Mouse (Mus musculus): ENCODE results near the gene Ppara. TPM values are rescaled to one million over a fixed set of nuclear protein-coding genes. Genes with fewer than 3 reads are reported as not detected.
"Not testable (repeated sequence)": the region's sequence is repeated elsewhere in the genome, so short reads cannot be mapped to it uniquely, and the experiment has no call there.

Ppara gene
- polyA plus RNA-seq, 1 experiment from 2014 or later: 2.9 TPM

GRCm38 (mm10) chr15:85772146-85772740, 37.5 kb downstream of the Ppara start:
- Histone ChIP-seq H3K9me3 (ENCODE audit: control insufficient read depth, low read length) (no peaks in the 10 kb centered on the region), H3K4me2 (ENCODE audit: low read length) (no peak overlapping the region), H3K4me1 (ENCODE audit: control insufficient read depth, insufficient read depth, low read depth, low read length) (no peaks in the 10 kb centered on the region), H3K36me3 (ENCODE audit: control insufficient read depth, insufficient read depth, low read length) (no peaks in the 10 kb centered on the region), H3K27me3 (replicated peaks; ENCODE audit: control insufficient read depth, insufficient read depth, low read length) (no peaks in the 10 kb centered on the region), H3K4me3 (ENCODE audit: low read length) (no peak overlapping the region), H3K9ac (ENCODE audit: low read depth, low read length) (no peak overlapping the region), H3K27ac (ENCODE audit: low read depth, low read length) (no peak overlapping the region)
- no peak for ATAC-seq
- 83% methylated on average over 11 of the region's 11 CpGs for WGBS

- 91% methylated on average over 9 of the region's 9 CpGs for WGBS
- H3K9me3 ChIP-seq (ENCODE audit: control insufficient read depth, low read length): no peaks in the 10 kb centered on the region
- no peaks in the 10 kb centered on the region for H3K27me3 ChIP-seq (replicated peaks; ENCODE audit: control insufficient read depth, insufficient read depth, low read length)
- H3K36me3 ChIP-seq (ENCODE audit: control insufficient read depth, insufficient read depth, low read length): no peaks in the 10 kb centered on the region
- no peak overlapping the region for H3K27ac ChIP-seq (ENCODE audit: low read depth, low read length)
- H3K9ac ChIP-seq (ENCODE audit: low read depth, low read length): no peak overlapping the region
- no peak overlapping the region for H3K4me3 ChIP-seq (ENCODE audit: low read length)
- no peak overlapping the region for H3K4me2 ChIP-seq (ENCODE audit: low read length)
- no peak for ATAC-seq
- no peaks in the 10 kb centered on the region for H3K4me1 ChIP-seq (ENCODE audit: control insufficient read depth, insufficient read depth, low read depth, low read length)
Measured at GRCm38 (mm10) chr15:85774419-85774818, 39.6 kb downstream of the Ppara start.

GRCm38 (mm10) chr15:85775001-85775400, 40.2 kb downstream of the Ppara start:
- Histone ChIP-seq H3K9me3 (ENCODE audit: control insufficient read depth, low read length) (no peaks in the 10 kb centered on the region), H3K27ac (ENCODE audit: low read depth, low read length) (no peak overlapping the region), H3K4me2 (ENCODE audit: low read length) (no peak overlapping the region), H3K27me3 (replicated peaks; ENCODE audit: control insufficient read depth, insufficient read depth, low read length) (no peaks in the 10 kb centered on the region), H3K4me1 (ENCODE audit: control insufficient read depth, insufficient read depth, low read depth, low read length) (no peaks in the 10 kb centered on the region), H3K4me3 (ENCODE audit: low read length) (no peak overlapping the region), H3K9ac (ENCODE audit: low read depth, low read length) (no peak overlapping the region), H3K36me3 (ENCODE audit: control insufficient read depth, insufficient read depth, low read length) (no peaks in the 10 kb centered on the region)
- no peak for ATAC-seq
- 87% methylated on average over 7 of the region's 7 CpGs for WGBS

- H3K9me3 ChIP-seq (ENCODE audit: control insufficient read depth, low read length): no peaks in the 10 kb centered on the region
- no peak overlapping the region for H3K9ac ChIP-seq (ENCODE audit: low read depth, low read length)
- no peak overlapping the region for H3K4me3 ChIP-seq (ENCODE audit: low read length)
- 81% methylated on average over 2 of the region's 2 CpGs for WGBS
- no peak overlapping the region for H3K4me2 ChIP-seq (ENCODE audit: low read length)
- H3K36me3 ChIP-seq (ENCODE audit: control insufficient read depth, insufficient read depth, low read length): no peaks in the 10 kb centered on the region
- no peaks in the 10 kb centered on the region for H3K4me1 ChIP-seq (ENCODE audit: control insufficient read depth, insufficient read depth, low read depth, low read length)
- no peak overlapping the region for H3K27ac ChIP-seq (ENCODE audit: low read depth, low read length)
- H3K27me3 ChIP-seq (replicated peaks; ENCODE audit: control insufficient read depth, insufficient read depth, low read length): no peaks in the 10 kb centered on the region
- ATAC-seq: no peak
Measured at GRCm38 (mm10) chr15:85776241-85776640, 41.5 kb downstream of the Ppara start.

- H3K9ac ChIP-seq (ENCODE audit: low read depth, low read length): no peak overlapping the region
- H3K27ac ChIP-seq (ENCODE audit: low read depth, low read length): no peak overlapping the region
- H3K9me3 ChIP-seq (ENCODE audit: control insufficient read depth, low read length): no peaks in the 10 kb centered on the region
- no peak overlapping the region for H3K4me3 ChIP-seq (ENCODE audit: low read length)
- H3K4me1 ChIP-seq (ENCODE audit: control insufficient read depth, insufficient read depth, low read depth, low read length): no peaks in the 10 kb centered on the region
- WGBS: 72% methylated on average over 5 of the region's 5 CpGs
- H3K36me3 ChIP-seq (ENCODE audit: control insufficient read depth, insufficient read depth, low read length): no peaks in the 10 kb centered on the region
- H3K4me2 ChIP-seq (ENCODE audit: low read length): no peak overlapping the region
- no peak for ATAC-seq
- H3K27me3 ChIP-seq (replicated peaks; ENCODE audit: control insufficient read depth, insufficient read depth, low read length): no peaks in the 10 kb centered on the region
Measured at GRCm38 (mm10) chr15:85776771-85777170, 42.0 kb downstream of the Ppara start.

GRCm38 (mm10) chr15:85778891-85779290, 44.1 kb downstream of the Ppara start:
- not testable (repeated sequence) for H3K9me3 ChIP-seq (ENCODE audit: control insufficient read depth, low read length); ATAC-seq; H3K9ac ChIP-seq (ENCODE audit: low read depth, low read length); H3K4me3 ChIP-seq (ENCODE audit: low read length); H3K27me3 ChIP-seq (replicated peaks; ENCODE audit: control insufficient read depth, insufficient read depth, low read length); H3K4me2 ChIP-seq (ENCODE audit: low read length); H3K27ac ChIP-seq (ENCODE audit: low read depth, low read length); H3K36me3 ChIP-seq (ENCODE audit: control insufficient read depth, insufficient read depth, low read length); H3K4me1 ChIP-seq (ENCODE audit: control insufficient read depth, insufficient read depth, low read depth, low read length)
- 90% methylated on average over 6 of the region's 6 CpGs for WGBS

GRCm38 (mm10) chr15:85783146-85783545, 48.4 kb downstream of the Ppara start:
- no peaks in the 10 kb centered on the region for H3K4me1 ChIP-seq (ENCODE audit: control insufficient read depth, insufficient read depth, low read depth, low read length)
- no peak overlapping the region for H3K4me3 ChIP-seq (ENCODE audit: low read length)
- no peak overlapping the region for H3K27ac ChIP-seq (ENCODE audit: low read depth, low read length)
- no peak overlapping the region for H3K9ac ChIP-seq (ENCODE audit: low read depth, low read length)
- no peak overlapping the region for H3K4me2 ChIP-seq (ENCODE audit: low read length)
- WGBS: 86% methylated on average over 4 of the region's 4 CpGs
- H3K36me3 ChIP-seq (ENCODE audit: control insufficient read depth, insufficient read depth, low read length): no peaks in the 10 kb centered on the region
- no peak for ATAC-seq
- H3K27me3 ChIP-seq (replicated peaks; ENCODE audit: control insufficient read depth, insufficient read depth, low read length): no peaks in the 10 kb centered on the region
- H3K9me3 ChIP-seq (ENCODE audit: control insufficient read depth, low read length): no peaks in the 10 kb centered on the region

- no peaks in the 10 kb centered on the region for H3K36me3 ChIP-seq (ENCODE audit: control insufficient read depth, insufficient read depth, low read length)
- H3K4me3 ChIP-seq (ENCODE audit: low read length): no peak overlapping the region
- WGBS: 96% methylated on average over 3 of the region's 3 CpGs
- H3K4me2 ChIP-seq (ENCODE audit: low read length): no peak overlapping the region
- no peaks in the 10 kb centered on the region for H3K4me1 ChIP-seq (ENCODE audit: control insufficient read depth, insufficient read depth, low read depth, low read length)
- H3K27ac ChIP-seq (ENCODE audit: low read depth, low read length): no peak overlapping the region
- H3K9ac ChIP-seq (ENCODE audit: low read depth, low read length): no peak overlapping the region
- ATAC-seq: no peak
- no peaks in the 10 kb centered on the region for H3K9me3 ChIP-seq (ENCODE audit: control insufficient read depth, low read length)
- no peaks in the 10 kb centered on the region for H3K27me3 ChIP-seq (replicated peaks; ENCODE audit: control insufficient read depth, insufficient read depth, low read length)
Measured at GRCm38 (mm10) chr15:85784341-85784740, 49.6 kb downstream of the Ppara start.

- no peak overlapping the region for H3K27ac ChIP-seq (ENCODE audit: low read depth, low read length)
- H3K4me2 ChIP-seq (ENCODE audit: low read length): no peak overlapping the region
- H3K4me1 ChIP-seq (ENCODE audit: control insufficient read depth, insufficient read depth, low read depth, low read length): no peaks in the 10 kb centered on the region
- H3K27me3 ChIP-seq (replicated peaks; ENCODE audit: control insufficient read depth, insufficient read depth, low read length): no peaks in the 10 kb centered on the region
- ATAC-seq: no peak
- H3K9me3 ChIP-seq (ENCODE audit: control insufficient read depth, low read length): no peaks in the 10 kb centered on the region
- no peak overlapping the region for H3K9ac ChIP-seq (ENCODE audit: low read depth, low read length)
- WGBS: 81% methylated on average over 5 of the region's 5 CpGs
- H3K36me3 ChIP-seq (ENCODE audit: control insufficient read depth, insufficient read depth, low read length): no peaks in the 10 kb centered on the region
- no peak overlapping the region for H3K4me3 ChIP-seq (ENCODE audit: low read length)
Measured at GRCm38 (mm10) chr15:85786711-85787110, 51.9 kb downstream of the Ppara start.

GRCm38 (mm10) chr15:85787482-85787881, 52.7 kb downstream of the Ppara start:
- H3K4me1 ChIP-seq (ENCODE audit: control insufficient read depth, insufficient read depth, low read depth, low read length): no peaks in the 10 kb centered on the region
- H3K27me3 ChIP-seq (replicated peaks; ENCODE audit: control insufficient read depth, insufficient read depth, low read length): no peaks in the 10 kb centered on the region; the same call in 1 of the 2 replicates
- H3K36me3 ChIP-seq (ENCODE audit: control insufficient read depth, insufficient read depth, low read length): no peaks in the 10 kb centered on the region
- H3K9ac ChIP-seq (ENCODE audit: low read depth, low read length): no peak overlapping the region
- WGBS: 92% methylated on average over 6 of the region's 6 CpGs
- H3K4me3 ChIP-seq (ENCODE audit: low read length): no peak overlapping the region
- no peak overlapping the region for H3K27ac ChIP-seq (ENCODE audit: low read depth, low read length)
- ATAC-seq: no peak
- H3K9me3 ChIP-seq (ENCODE audit: control insufficient read depth, low read length): no peaks in the 10 kb centered on the region
- H3K4me2 ChIP-seq (ENCODE audit: low read length): no peak overlapping the region
